Mouse (Mus musculus) embryonic fibroblast, embryonic 13.5 days (primary cell): ENCODE measurements around the gene Slc17a9. TPM values are rescaled to one million over a fixed set of nuclear protein-coding genes. Genes with fewer than 3 reads are reported as not detected.

Source experiments
- H3K27ac ChIP-seq: 2 replicates; pipeline ENCODE4 v1.5.1; 2012; ENCODE audit warnings: low read length, control low read depth, inconsistent platforms; ENCODE audit not compliant: insufficient read depth
- H3K4me1 ChIP-seq: 2 replicates; pipeline ENCODE4 v1.6.1; 2011; ENCODE audit warnings: low read length; ENCODE audit not compliant: control insufficient read depth, insufficient read depth
- H3K4me3 ChIP-seq: 2 replicates; pipeline ENCODE4 v1.5.1; 2011; ENCODE audit warnings: mild to moderate bottlenecking, control low read depth, low read length; ENCODE audit not compliant: insufficient read depth
- CTCF ChIP-seq: IDR thresholded peaks from 2 replicates; pipeline ENCODE4 v1.5.1; 2011; ENCODE audit warnings: mild to moderate bottlenecking, control low read depth, low read length, moderate library complexity, borderline replicate concordance; ENCODE audit not compliant: insufficient read depth
- POLR2A ChIP-seq: IDR thresholded peaks from 2 replicates; pipeline ENCODE4 v1.6.1; 2011; ENCODE audit warnings: low read depth, mild to moderate bottlenecking, control low read depth, low read length, moderate library complexity
- polyA plus RNA-seq: library from polyadenylated mRNA; stranded (reverse); fragments of >200 nt; gene quantifications from 2 replicates; pipeline ENCODE4 v1.2.4, GENCODE M21; 2011; ENCODE audit warnings: low read depth; ENCODE audit not compliant: missing spikeins, insufficient read length

Gene Slc17a9
- polyA plus RNA-seq, 1 experiment = 1.5 TPM

DNA sequence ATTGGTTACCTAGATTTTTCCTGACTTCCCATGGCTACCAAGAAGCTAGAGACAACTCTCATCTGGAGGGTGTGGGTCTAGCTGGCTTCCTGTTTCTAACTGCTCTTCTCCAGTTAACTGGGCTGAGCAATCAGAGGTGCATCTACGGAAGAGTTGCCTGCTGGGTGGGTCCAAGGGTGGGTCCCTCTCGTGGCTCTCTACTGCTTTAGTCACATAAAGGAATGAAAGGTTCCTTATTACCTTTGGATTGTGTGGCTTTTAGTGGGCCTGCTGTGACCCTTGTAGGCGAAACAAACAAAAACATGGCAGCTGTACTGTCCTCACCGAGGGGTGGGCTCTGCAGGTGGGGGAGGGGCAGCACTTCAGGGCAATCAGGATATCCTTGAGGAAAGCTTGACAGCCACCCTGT lies 2.6 kb downstream of the Slc17a9 start:
- H3K27ac ChIP-seq = no peak overlapping the region

DNA sequence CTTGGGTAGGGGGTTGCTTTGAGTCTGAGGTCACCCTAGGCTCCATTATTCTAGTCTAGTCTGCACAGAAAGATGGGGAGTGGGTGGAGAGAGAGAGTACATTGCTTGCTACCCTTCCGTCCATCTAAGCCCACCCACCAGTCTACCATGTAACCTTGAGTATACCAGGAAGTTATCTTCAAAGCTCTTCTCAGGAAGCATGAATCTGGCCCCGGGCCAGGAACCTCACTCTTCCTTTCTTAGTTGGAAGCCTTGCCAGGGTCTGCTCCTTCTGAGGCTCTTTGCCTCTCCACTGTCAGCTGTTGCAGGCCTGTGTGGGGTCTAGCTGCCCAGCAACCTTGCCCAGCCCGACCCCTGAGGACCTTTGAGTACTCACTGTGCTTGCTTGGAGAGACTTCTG lies 6.0 kb downstream of the Slc17a9 start:
- no peak overlapping the region for H3K4me3 ChIP-seq
- no peak for TF ChIP-seq CTCF
- no peak for TF ChIP-seq POLR2A
- no peaks in the 10 kb centered on the region for H3K4me1 ChIP-seq
- no peak overlapping the region for H3K27ac ChIP-seq

More for the DNA sequence above, 2.6 kb downstream of the Slc17a9 start:
- TF ChIP-seq CTCF = no peak
- TF ChIP-seq POLR2A = no peak
- no peaks in the 10 kb centered on the region for H3K4me1 ChIP-seq
- no peak overlapping the region for H3K4me3 ChIP-seq

DNA sequence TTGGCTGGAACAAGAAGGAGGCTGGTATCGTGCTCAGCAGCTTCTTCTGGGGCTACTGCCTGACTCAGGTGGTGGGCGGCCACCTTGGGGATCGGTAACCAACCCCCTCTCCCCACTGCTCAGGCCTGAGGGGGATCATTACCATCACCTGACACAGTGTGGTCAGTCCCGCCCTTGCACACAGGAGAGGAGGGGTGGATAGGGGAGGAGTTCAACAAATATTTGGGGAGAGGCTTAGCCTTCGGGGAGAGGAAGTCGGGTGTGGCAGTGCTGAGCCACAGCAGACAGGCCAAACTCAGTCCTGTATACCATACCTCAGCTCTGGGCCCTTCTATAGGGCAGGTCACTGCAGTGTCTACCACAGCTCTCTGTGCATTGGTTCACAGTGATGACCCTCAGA lies 6.9 kb downstream of the Slc17a9 start:
- Histone ChIP-seq H3K27ac (no peak overlapping the region), H3K4me1 (no peaks in the 10 kb centered on the region), H3K4me3 (no peak overlapping the region)
- TF ChIP-seq CTCF (no peak), POLR2A (no peak)

DNA sequence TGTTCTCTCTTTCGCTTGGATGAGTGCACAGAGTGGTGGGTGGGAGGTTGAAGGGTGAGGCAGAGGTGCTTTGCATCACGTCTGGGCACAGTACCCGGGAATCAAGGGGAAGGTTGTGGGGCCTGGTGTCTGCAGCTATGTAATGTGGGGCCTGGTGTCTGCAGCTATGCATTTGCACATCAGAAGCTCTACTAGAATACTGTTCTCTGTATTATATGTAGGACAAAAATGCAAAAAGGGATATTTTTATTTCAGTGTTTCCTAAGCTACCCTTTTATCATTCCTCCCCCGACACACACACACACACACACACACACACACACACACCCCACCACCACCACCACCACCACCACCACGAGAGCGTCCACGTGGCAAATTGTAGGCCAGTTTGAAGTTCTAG lies 10.2 kb downstream of the Slc17a9 start:
- Histone ChIP-seq H3K4me1 (no peaks in the 10 kb centered on the region), H3K27ac (no peak overlapping the region), H3K4me3 (no peak overlapping the region)
- no peak for TF ChIP-seq POLR2A
- TF ChIP-seq CTCF = no peak

DNA sequence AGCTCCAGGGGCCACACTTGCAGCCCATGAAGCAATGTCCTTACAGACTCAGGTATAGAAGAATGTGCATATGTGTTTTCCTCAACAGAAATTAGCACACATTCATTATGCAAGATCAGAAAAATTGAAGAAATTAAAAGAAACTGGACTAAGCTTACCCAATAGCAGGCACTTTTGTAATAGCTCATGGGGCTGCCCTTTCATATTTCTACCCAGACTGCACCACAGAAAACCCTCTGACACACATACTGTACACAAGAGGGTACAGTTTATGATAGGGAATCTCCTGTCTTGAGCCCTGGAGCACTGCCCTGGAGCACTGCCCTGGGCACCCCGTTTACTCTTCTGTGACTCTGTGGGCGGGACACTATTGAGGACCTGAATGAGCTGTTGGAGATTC lies 12.9 kb downstream of the Slc17a9 start:
- TF ChIP-seq CTCF = no peak
- no peak overlapping the region for H3K4me3 ChIP-seq
- no peak overlapping the region for H3K27ac ChIP-seq
- H3K4me1 ChIP-seq = no peaks in the 10 kb centered on the region

DNA sequence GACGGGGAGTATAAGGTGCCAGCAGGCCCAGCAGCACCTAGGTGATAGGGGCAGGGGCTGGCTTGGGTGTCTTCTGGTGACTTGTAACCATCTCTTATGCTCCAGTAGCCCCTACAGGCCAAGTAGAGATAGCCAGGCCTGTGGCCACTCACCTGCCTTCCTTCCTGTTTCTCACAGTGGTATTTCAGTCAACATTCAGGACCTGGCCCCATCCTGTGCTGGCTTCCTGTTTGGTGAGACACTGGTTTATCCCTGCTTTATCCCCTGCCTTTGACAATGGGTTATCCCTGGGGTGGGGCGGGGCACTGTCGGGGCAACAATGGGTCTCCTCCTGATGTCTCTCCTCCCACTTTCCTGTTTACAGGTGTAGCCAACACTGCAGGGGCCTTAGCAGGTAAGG lies 15.3 kb downstream of the Slc17a9 start:
- Histone ChIP-seq H3K27ac (no peak overlapping the region), H3K4me1 (no peaks in the 10 kb centered on the region)
- no peak for TF ChIP-seq CTCF

DNA sequence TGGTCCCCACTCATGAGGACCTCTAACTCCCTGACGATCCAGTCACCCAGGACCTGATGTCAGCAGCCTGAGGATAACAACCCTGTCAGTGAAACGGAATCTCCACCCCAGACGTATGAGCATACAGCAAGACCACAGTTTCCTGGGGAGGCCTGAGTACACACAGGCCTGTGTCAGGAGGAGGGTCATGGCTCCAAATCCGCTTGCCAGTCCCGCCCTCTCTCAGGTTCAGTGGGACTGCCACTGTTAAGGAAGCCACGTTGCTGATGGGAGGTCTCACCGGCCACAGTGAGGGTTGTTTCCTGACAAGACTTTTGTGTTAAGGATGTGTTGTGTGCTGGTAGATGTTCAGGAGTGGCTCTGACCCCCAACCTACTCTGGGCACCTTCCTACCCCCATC lies 16.4 kb downstream of the Slc17a9 start:
- Histone ChIP-seq H3K4me3 (no peak overlapping the region), H3K4me1 (no peaks in the 10 kb centered on the region), H3K27ac (no peak overlapping the region)
- TF ChIP-seq CTCF = no peak
- no peak for TF ChIP-seq POLR2A

More for the DNA sequence above, 15.3 kb downstream of the Slc17a9 start:
- no peak overlapping the region for H3K4me3 ChIP-seq

DNA sequence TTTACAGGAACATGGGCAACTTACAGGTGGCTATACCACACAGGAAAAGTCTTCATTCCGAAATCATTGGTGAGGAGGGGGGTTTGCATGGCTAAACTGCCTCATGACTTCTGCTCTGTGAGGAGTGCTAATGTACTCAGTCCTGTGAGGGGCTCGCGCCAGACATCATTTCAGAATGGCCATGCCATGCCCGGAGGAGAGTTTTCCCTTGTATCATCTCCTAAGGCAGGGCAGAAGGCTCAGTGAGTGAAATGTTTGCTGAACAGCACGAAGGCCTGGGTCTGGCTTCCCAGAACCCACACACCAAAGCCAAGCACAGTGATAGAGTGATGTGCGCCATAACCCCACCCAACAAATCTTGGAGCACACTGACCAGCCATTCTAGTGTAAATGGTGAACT lies 17.8 kb downstream of the Slc17a9 start:
- no peaks in the 10 kb centered on the region for H3K4me1 ChIP-seq
- H3K4me3 ChIP-seq = no peak overlapping the region
- no peak for TF ChIP-seq POLR2A
- no peak for TF ChIP-seq CTCF
- no peak overlapping the region for H3K27ac ChIP-seq

DNA sequence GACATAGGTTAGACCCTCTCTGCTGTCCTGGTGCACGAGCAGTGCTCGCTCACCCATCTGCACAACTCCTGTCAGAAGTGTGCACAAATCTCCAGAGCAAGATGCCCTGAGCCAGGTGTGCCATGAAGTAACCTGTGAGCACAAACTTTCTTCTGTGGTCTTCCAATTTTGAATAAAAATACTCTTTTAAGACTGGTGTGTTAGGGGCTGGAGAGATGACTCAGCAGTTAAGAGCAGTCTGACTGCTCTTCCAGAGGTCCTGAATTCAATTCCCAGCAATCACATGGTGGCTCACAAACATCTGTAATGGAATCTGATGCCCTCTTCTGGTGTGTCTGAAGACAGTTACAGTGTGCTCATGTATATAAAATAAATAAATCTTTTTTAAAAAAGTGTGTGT lies 18.3 kb downstream of the Slc17a9 start:
- Histone ChIP-seq H3K4me3 (no peak overlapping the region), H3K27ac (no peak overlapping the region), H3K4me1 (no peaks in the 10 kb centered on the region)
- no peak for TF ChIP-seq CTCF
- TF ChIP-seq POLR2A = no peak

DNA sequence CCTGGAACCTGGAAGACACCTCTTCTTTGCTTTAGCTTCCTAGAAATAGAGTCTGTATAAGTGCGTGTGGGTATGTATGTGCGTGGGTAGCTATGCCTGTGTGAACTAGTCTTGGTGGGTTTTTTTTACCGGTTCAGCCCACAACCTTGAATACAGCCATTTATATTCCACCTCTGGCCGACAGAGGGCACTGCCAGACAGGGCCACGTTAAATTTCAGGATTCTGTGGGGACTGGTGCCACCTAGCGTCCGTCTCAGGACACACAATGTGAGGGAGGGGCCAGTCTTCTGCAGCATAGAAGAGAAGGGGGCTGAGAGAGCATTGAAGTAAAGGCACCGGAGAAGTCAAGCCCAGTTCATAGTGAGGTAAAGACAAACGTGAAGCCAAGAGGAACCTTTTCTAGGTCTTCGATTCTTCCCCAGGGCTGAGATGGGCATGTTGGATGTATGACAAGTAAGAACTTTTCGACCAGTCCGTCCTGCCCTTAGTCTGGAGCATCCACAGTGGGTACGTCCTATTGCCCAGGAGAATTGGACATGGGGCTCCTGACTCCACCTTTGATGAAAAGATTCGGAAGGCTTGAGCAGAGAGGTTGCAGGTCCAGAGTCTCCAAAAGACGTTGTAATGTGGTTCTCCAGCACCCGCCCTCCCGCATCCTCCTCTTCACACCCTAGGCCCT lies 20.3 kb downstream of the Slc17a9 start:
- TF ChIP-seq POLR2A = no peak
- peak; percentile 100 for TF ChIP-seq CTCF
- H3K4me1 ChIP-seq = no peaks in the 10 kb centered on the region
- H3K4me3 ChIP-seq = no peak overlapping the region
- H3K27ac ChIP-seq = no peak overlapping the region
